Mouse (Mus musculus): ENCODE results near the gene Loxl1.

DNA sequence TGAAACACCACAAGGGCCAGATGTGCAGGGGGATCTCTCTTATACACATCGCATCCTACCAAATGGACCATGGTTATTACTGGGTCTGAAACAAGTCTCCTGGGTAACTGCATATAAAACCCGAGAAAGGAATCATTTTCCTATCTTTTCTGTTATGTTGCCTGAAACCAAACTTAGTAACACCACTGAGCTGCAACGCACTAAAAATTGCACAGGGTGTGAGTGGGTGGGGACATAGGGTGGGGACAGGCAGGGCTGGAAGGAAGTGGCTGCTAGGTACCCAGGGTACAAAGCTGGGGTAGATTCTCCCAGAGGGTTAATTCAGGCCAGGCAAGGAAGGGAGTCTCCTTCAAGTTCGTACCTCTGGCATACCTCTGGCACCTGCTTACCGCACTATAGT, 70.3 kb downstream of the Loxl1 start:
- TF ChIP-seq CTCF (IDR thresholded peaks at IDR 0.05; ENCODE audit: low read depth, low read length) = no peak
- no peak for TF ChIP-seq POLR2A (IDR thresholded peaks at IDR 0.05; ENCODE audit: insufficient read depth, low read length)
